Mouse (Mus musculus): ENCODE data around the gene Atp9a.

GRCm38 (mm10) chr2:168588591-168589367 is 153.4 kb downstream of the Atp9a start:
- 0 out of 2 replicates have a peak, but pooled peaks have one; percentile 30 for TF ChIP-seq POLR2A (IDR thresholded peaks at IDR 0.05; ENCODE audit: insufficient read depth, low read depth, low read length)
- TF ChIP-seq EP300 (IDR thresholded peaks at IDR 0.05; ENCODE audit: insufficient read depth, low read depth, low read length) = no peak
- TF ChIP-seq CTCF (IDR thresholded peaks at IDR 0.05) = no peak
